Mouse (Mus musculus): ENCODE results near the gene Dnmt1. TPM values are rescaled to one million over a fixed set of nuclear protein-coding genes. Genes with fewer than 3 reads are reported as not detected.
A peak's percentile ranks its signal among the peaks of the same experiment; 100 is the strongest.

Dnmt1 gene
- total and polyA plus RNA-seq, 2 experiments: 5.3 to 5.5 TPM

DNA sequence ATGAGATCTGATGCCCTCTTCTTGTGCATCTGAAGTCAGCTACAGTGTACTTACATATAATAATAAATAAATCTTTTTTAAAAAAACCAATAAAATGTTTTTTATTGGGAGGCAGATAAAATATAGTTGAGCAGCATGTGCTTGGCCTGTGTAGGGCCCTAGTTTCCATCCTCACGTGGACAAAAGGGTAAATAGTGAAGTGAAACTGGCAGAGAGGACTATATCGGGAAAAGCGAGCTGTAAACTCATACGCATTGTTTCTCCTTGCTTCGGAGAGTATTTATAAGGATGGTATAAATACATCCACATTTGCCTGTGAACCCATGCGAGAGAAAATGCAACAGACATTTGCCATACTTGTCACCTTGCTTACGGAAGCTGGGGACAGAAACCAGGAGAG is 20.1 kb upstream of the Dnmt1 start:
- Histone ChIP-seq H3K4me1 (ENCODE audit: control insufficient read depth, insufficient read depth, low read length) (peaks cover 5% of the 10 kb centered on the region), H3K4me3 (ENCODE audit: insufficient read depth, low read depth, low read length) (no peak overlapping the region), H3K9ac (ENCODE audit: low read depth, low read length) (no peak overlapping the region), H3K79me2 (ENCODE audit: control insufficient read depth, insufficient read depth, low read length) (no peaks in the 10 kb centered on the region), H3K27me3 (ENCODE audit: control insufficient read depth, insufficient read depth, low read length) (no peaks in the 10 kb centered on the region), H3K36me3 (ENCODE audit: control insufficient read depth, insufficient read depth, low read length) (no peaks in the 10 kb centered on the region), H3K27ac (replicated peaks; ENCODE audit: insufficient read depth, low read depth, low read length) (no peak overlapping the region)
- no peak for TF ChIP-seq POLR2A (IDR thresholded peaks at IDR 0.05; ENCODE audit: extremely low read depth, insufficient read depth, low read length)
- no peak for TF ChIP-seq CTCF (IDR thresholded peaks at IDR 0.05; ENCODE audit: low read depth, low read length)
- no peak for DNase-seq (ENCODE audit: extremely low read depth, low read depth, low spot score)
- 86% methylated on average over 7 of the region's 7 CpGs for WGBS

DNA sequence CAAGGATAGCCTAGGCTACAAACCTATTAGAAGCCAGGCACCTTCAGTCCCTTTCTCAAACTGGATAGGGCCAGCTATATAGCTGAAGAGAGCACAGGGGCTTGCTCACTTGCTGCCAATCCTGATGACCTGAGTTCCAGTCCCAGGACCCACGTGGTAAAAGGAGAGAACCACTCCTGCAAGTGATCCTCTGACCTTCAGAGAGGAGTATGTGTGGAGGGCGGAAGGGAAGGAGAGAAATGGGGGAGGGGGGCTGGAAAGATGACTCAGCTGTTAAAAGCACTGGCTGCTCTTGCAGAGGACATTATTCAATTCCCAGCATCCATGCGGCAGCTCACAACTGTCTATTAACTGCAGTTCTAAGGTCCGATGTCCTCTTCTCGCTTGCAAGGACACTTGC is 19.5 kb upstream of the Dnmt1 start:
- H3K9ac ChIP-seq (ENCODE audit: low read depth, low read length): no peak overlapping the region
- peaks cover 5% of the 10 kb centered on the region for H3K4me1 ChIP-seq (ENCODE audit: control insufficient read depth, insufficient read depth, low read length)
- TF ChIP-seq CTCF (IDR thresholded peaks at IDR 0.05; ENCODE audit: low read depth, low read length): no peak
- TF ChIP-seq POLR2A (IDR thresholded peaks at IDR 0.05; ENCODE audit: extremely low read depth, insufficient read depth, low read length): no peak
- no peak overlapping the region; the same call in 1 of the 2 replicates for H3K27ac ChIP-seq (replicated peaks; ENCODE audit: insufficient read depth, low read depth, low read length)
- H3K4me3 ChIP-seq (ENCODE audit: insufficient read depth, low read depth, low read length): no peak overlapping the region
- H3K79me2 ChIP-seq (ENCODE audit: control insufficient read depth, insufficient read depth, low read length): no peaks in the 10 kb centered on the region
- 66% methylated on average over 5 of the region's 5 CpGs for WGBS
- no peaks in the 10 kb centered on the region for H3K27me3 ChIP-seq (ENCODE audit: control insufficient read depth, insufficient read depth, low read length)
- DNase-seq (ENCODE audit: extremely low read depth, low read depth, low spot score): no peak
- H3K36me3 ChIP-seq (ENCODE audit: control insufficient read depth, insufficient read depth, low read length): no peaks in the 10 kb centered on the region

DNA sequence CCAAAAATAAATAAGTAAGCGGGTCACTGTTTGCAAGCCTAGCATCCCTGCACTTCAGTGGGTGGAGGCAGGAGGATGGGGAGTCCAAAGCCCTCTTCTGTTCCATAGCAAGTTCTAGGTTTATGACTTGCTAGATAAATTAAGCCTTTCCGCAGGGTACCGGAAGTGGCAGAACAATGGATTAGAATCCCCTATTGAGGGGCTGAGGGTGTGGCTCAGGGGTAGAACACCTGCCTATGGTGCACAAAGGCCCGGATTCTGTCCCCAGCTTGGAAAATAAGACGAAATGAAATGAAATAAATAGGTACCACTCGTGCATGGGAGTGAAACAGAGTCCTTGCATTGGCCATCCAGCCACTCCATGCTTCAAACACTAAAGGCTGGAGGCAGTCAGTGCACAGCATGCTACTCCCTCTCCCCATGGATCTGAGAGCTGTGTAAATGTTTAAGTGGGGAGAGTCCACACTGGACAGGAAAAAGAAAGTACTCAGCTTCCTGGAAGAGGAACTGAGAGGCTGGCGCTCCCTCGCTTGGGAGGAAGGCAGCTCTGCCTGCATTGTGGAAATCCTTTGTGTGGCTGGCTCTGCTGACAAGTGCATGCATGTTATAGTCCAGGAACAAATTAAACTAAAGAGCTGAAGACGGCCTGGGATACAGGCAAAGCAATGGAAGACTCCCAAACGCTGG is 18.9 kb upstream of the Dnmt1 start:
- DNase-seq (ENCODE audit: extremely low read depth, low read depth, low spot score): no peak
- Histone ChIP-seq H3K27ac (replicated peaks; ENCODE audit: insufficient read depth, low read depth, low read length) (no peak overlapping the region; the same call in 1 of the 2 replicates), H3K79me2 (ENCODE audit: control insufficient read depth, insufficient read depth, low read length) (no peaks in the 10 kb centered on the region), H3K27me3 (ENCODE audit: control insufficient read depth, insufficient read depth, low read length) (no peaks in the 10 kb centered on the region), H3K36me3 (ENCODE audit: control insufficient read depth, insufficient read depth, low read length) (no peaks in the 10 kb centered on the region), H3K4me1 (ENCODE audit: control insufficient read depth, insufficient read depth, low read length) (peaks cover 5% of the 10 kb centered on the region), H3K4me3 (ENCODE audit: insufficient read depth, low read depth, low read length) (no peak overlapping the region), H3K9ac (ENCODE audit: low read depth, low read length) (no peak overlapping the region)
- TF ChIP-seq CTCF (IDR thresholded peaks at IDR 0.05; ENCODE audit: low read depth, low read length) (no peak), POLR2A (IDR thresholded peaks at IDR 0.05; ENCODE audit: extremely low read depth, insufficient read depth, low read length) (no peak)
- WGBS: 62% methylated on average over 10 of the region's 10 CpGs

DNA sequence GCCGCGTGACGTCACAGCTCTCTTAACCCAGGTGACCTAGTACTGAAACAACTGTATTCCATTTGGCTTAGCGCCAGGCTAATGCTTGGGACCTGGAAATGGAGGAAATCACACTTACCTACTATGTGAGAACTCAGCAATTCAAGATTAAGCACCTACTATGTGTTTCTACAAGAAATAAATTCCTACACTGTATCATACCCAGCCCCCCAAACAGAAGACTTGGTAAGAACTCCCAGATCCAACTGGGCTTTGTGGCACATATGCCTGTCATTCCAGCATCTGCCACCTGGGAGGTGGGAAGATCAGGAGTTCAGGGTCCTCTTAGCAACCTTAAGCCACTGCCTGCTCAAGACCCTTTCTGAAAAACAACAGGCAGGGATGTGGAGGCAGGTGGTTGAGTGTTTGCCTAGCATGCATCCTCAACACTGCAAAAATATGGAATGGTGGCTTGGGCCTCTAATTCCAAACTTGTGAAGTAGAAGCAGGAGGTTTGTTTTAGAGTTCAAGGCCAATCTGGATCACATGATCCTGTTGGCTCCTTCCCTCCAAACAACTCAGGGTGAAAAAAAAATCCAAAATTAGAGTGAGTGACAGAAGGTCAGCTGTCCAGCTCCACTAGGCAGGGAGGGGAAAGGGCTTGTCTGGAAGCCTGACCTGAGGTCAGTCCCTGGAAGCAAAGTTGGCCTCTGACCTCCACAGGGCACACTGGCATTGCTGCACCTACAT is 17.4 kb upstream of the Dnmt1 start:
- WGBS: 1% methylated on average over 4 of the region's 4 CpGs

DNA sequence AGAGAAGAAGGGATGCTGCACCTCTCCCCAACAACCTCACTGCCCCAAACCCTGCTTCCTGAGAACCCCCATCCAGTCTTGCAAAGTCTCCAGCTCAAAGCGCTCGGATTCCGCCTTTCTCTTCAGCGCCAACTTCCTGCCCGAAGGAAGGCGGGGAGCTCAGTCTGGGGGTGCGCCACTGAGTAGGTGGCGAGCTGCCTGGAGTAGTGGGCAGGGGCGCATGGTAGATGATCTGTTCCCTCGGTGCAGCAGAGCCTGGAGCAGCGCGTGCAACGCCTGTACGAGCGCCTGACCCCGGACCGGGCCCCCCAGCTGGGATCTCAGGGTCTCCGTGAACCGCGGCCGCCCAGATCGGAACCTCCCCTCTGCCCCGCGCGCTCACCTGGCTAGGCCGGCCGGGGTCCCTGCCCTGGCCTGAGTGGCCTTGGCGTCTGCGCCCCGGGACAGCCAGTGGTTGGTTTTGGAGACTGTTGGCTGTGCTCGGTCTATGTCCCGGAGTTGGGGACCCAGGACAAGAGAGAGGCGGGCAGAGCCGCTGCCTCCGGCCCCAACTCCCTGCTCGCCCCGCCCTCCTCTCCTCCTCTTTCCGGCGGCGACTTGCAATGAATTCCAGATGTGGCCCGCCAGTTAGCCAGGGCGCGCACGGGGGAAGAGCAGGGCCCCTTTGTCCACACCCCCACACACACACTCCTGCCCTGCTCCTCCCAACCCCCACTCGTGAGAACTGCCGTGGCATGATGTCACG is 16.7 kb upstream of the Dnmt1 start, which contains the start of gene S1pr2:
TSS of gene S1pr2 (minus strand) at position 566 of the 745 bp plus-strand sequence.
- WGBS: under 1% methylated on average over 47 of the region's 47 CpGs
- Histone ChIP-seq H3K4me3 (ENCODE audit: insufficient read depth, low read depth, low read length) (peak within 1 kb of the TSS; percentile 88), H3K27ac (replicated peaks; ENCODE audit: insufficient read depth, low read depth, low read length) (peak within 1 kb of the TSS; percentile 58), H3K27me3 (ENCODE audit: control insufficient read depth, insufficient read depth, low read length) (no peaks in the 10 kb centered on the region), H3K9ac (ENCODE audit: low read depth, low read length) (peak within 1 kb of the TSS; percentile 92), H3K36me3 (ENCODE audit: control insufficient read depth, insufficient read depth, low read length) (no peaks in the 10 kb centered on the region), H3K4me1 (ENCODE audit: control insufficient read depth, insufficient read depth, low read length) (peaks cover 5% of the 10 kb centered on the region), H3K79me2 (ENCODE audit: control insufficient read depth, insufficient read depth, low read length) (peaks cover 4% of the 10 kb centered on the region; the same call in 1 of the 2 replicates)
- 0 out of 2 replicates have a peak, but pooled peaks have one; percentile 40 for TF ChIP-seq POLR2A (IDR thresholded peaks at IDR 0.05; ENCODE audit: extremely low read depth, insufficient read depth, low read length)
- TF ChIP-seq CTCF (IDR thresholded peaks at IDR 0.05; ENCODE audit: low read depth, low read length): no peak
- DNase-seq (ENCODE audit: extremely low read depth, low read depth, low spot score): peak; percentile 66

More for the DNA sequence above, 17.4 kb upstream of the Dnmt1 start:
- Histone ChIP-seq H3K4me3 (ENCODE audit: insufficient read depth, low read depth, low read length) (peak overlapping the region; percentile 88), H3K4me1 (ENCODE audit: control insufficient read depth, insufficient read depth, low read length) (peaks cover 5% of the 10 kb centered on the region), H3K79me2 (ENCODE audit: control insufficient read depth, insufficient read depth, low read length) (peaks cover 4% of the 10 kb centered on the region; the same call in 1 of the 2 replicates), H3K27ac (replicated peaks; ENCODE audit: insufficient read depth, low read depth, low read length) (peak overlapping the region; percentile 58), H3K36me3 (ENCODE audit: control insufficient read depth, insufficient read depth, low read length) (no peaks in the 10 kb centered on the region), H3K9ac (ENCODE audit: low read depth, low read length) (peak overlapping the region; percentile 92), H3K27me3 (ENCODE audit: control insufficient read depth, insufficient read depth, low read length) (no peaks in the 10 kb centered on the region)
- DNase-seq (ENCODE audit: extremely low read depth, low read depth, low spot score): peak; percentile 96
- TF ChIP-seq CTCF (IDR thresholded peaks at IDR 0.05; ENCODE audit: low read depth, low read length) (peak; percentile 39; the same call in 1 of the 2 replicates), POLR2A (IDR thresholded peaks at IDR 0.05; ENCODE audit: extremely low read depth, insufficient read depth, low read length) (no peak)

All from liver, adult 2 months (tissue).